Mouse (Mus musculus) bone marrow macrophage, adult 2 months (primary cell): ENCODE results near the gene Osm.

Experiments
- CTCF ChIP-seq: IDR thresholded peaks from 2 replicates; pipeline ENCODE4 v1.5.1; 2012; ENCODE audit warnings: low read depth, mild to moderate bottlenecking, low read length, moderate library complexity
- POLR2A ChIP-seq: IDR thresholded peaks from 2 replicates; pipeline ENCODE4 v1.6.1; 2012; ENCODE audit warnings: mild to moderate bottlenecking, low read depth, low read length, borderline replicate concordance

GRCm38 (mm10) chr11:4224223-4224622 is 12.0 kb upstream of the Osm start:
- TF ChIP-seq CTCF (no peak), POLR2A (no peak)
